Mouse (Mus musculus) embryonic facial prominence, embryonic 10.5 days (tissue): Measurements from ENCODE around the gene Ttc34. TPM values are rescaled to one million over a fixed set of nuclear protein-coding genes. Genes with fewer than 3 reads are reported as not detected.

Source experiments
- DNase-seq: peaks from one replicate; pipeline ENCODE4 v3.0.0-alpha.2; 2017; ENCODE audit warnings: low spot score
- H3K27ac ChIP-seq: fragments of 300-500 bp; sonication (generic); replicated peaks from 2 replicates; pipeline ENCODE4 v1.5.1; 2016; ENCODE audit warnings: mild to moderate bottlenecking
- H3K27me3 ChIP-seq: fragments of 300-500 bp; sonication (generic); replicated peaks from 2 replicates; pipeline ENCODE4 v1.6.1; 2016; ENCODE audit warnings: low read depth, mild to moderate bottlenecking; ENCODE audit not compliant: poor library complexity, severe bottlenecking
- H3K36me3 ChIP-seq: fragments of 300-500 bp; sonication (generic); replicated peaks from 2 replicates; pipeline ENCODE4 v1.6.1; 2016; ENCODE audit warnings: mild to moderate bottlenecking, moderate library complexity
- H3K4me1 ChIP-seq: fragments of 300-500 bp; sonication (generic); 2 replicates; pipeline ENCODE4 v1.6.1; 2016
- H3K4me3 ChIP-seq: fragments of 300-500 bp; sonication (generic); 2 replicates; pipeline ENCODE4 v1.5.1; 2016; ENCODE audit warnings: mild to moderate bottlenecking, moderate library complexity
- H3K9me3 ChIP-seq: fragments of 300-500 bp; sonication (generic); 2 replicates; pipeline ENCODE4 v1.6.1; 2016; ENCODE audit warnings: mild to moderate bottlenecking
- WGBS: fragments of 180-500 bp; shearing (Covaris S2); methylation state at CpG from one replicate; pipeline ENCODE4 v1.1.7; 2016; 5-methylcytosine and 5-hydroxymethylcytosine counted together
- polyA plus RNA-seq: library from polyadenylated mRNA; unstranded; fragments of >200 nt; fragmentation: Nextera tagmentation; extraction: Ambion mirVana; gene quantifications from 2 replicates; pipeline ENCODE4 v1.2.1, GENCODE M21; 2016

Ttc34 gene
- polyA plus RNA-seq, 1 experiment from 2014 or later, result 0.45 TPM

GRCm38 (mm10) chr4:154836183-154836915, 910 bp upstream of the Ttc34 start:
- Histone ChIP-seq H3K27me3 (peaks cover 37% of the 10 kb centered on the region), H3K27ac (peak overlapping the region; percentile 27; the same call in 1 of the 2 replicates), H3K9me3 (no peaks in the 10 kb centered on the region), H3K4me1 (peaks cover 36% of the 10 kb centered on the region), H3K36me3 (no peaks in the 10 kb centered on the region), H3K4me3 (no peak overlapping the region)
- DNase-seq, result no peak
- 76% methylated on average over 7 of the region's 7 CpGs for WGBS

- Histone ChIP-seq H3K9me3 (no peaks in the 10 kb centered on the region), H3K27me3 (peaks cover 27% of the 10 kb centered on the region), H3K4me1 (peaks cover 36% of the 10 kb centered on the region), H3K36me3 (no peaks in the 10 kb centered on the region), H3K4me3 (no peak overlapping the region), H3K27ac (no peak overlapping the region; the same call in 1 of the 2 replicates)
- WGBS, result 88% methylated on average over 13 of the region's 13 CpGs
- DNase-seq, result no peak
These were observed 1.5 kb downstream of the Ttc34 start for GRCm38 (mm10) chr4:154838741-154839140.

GRCm38 (mm10) chr4:154839406-154839805, 2.1 kb downstream of the Ttc34 start:
- Histone ChIP-seq H3K27me3 (peaks cover 21% of the 10 kb centered on the region), H3K4me3 (no peak overlapping the region)

GRCm38 (mm10) chr4:154852696-154853095, 15.4 kb downstream of the Ttc34 start:
- 93% methylated on average over 1 of the region's 1 CpGs for WGBS
- Histone ChIP-seq H3K36me3 (no peaks in the 10 kb centered on the region), H3K9me3 (no peaks in the 10 kb centered on the region), H3K4me1 (peaks cover 15% of the 10 kb centered on the region), H3K27me3 (peaks cover 47% of the 10 kb centered on the region), H3K4me3 (no peak overlapping the region), H3K27ac (no peak overlapping the region)
- no peak for DNase-seq

More at GRCm38 (mm10) chr4:154839406-154839805, 2.1 kb downstream of the Ttc34 start:
- no peak overlapping the region for H3K27ac ChIP-seq
- no peak for DNase-seq
- no peaks in the 10 kb centered on the region for H3K9me3 ChIP-seq
- peaks cover 36% of the 10 kb centered on the region for H3K4me1 ChIP-seq
- H3K36me3 ChIP-seq, result no peaks in the 10 kb centered on the region
- WGBS, result 51% methylated on average over 11 of the region's 11 CpGs

GRCm38 (mm10) chr4:154853881-154854280, 16.6 kb downstream of the Ttc34 start:
- peaks cover 15% of the 10 kb centered on the region for H3K4me1 ChIP-seq
- H3K9me3 ChIP-seq, result no peaks in the 10 kb centered on the region
- H3K4me3 ChIP-seq, result no peak overlapping the region
- H3K27me3 ChIP-seq, result peaks cover 59% of the 10 kb centered on the region
- DNase-seq, result no peak
- 84% methylated on average over 4 of the region's 4 CpGs for WGBS
- H3K27ac ChIP-seq, result no peak overlapping the region
- H3K36me3 ChIP-seq, result no peaks in the 10 kb centered on the region

GRCm38 (mm10) chr4:154854676-154855345, 17.6 kb downstream of the Ttc34 start:
- Histone ChIP-seq H3K9me3 (no peaks in the 10 kb centered on the region), H3K27me3 (peaks cover 68% of the 10 kb centered on the region), H3K4me1 (peaks cover 15% of the 10 kb centered on the region), H3K36me3 (no peaks in the 10 kb centered on the region), H3K27ac (no peak overlapping the region), H3K4me3 (peak overlapping the region; percentile 71; the same call in 1 of the 2 replicates)
- 60% methylated on average over 12 of the region's 12 CpGs for WGBS
- DNase-seq, result no peak

GRCm38 (mm10) chr4:154855721-154856479, 18.6 kb downstream of the Ttc34 start:
- Histone ChIP-seq H3K4me1 (peaks cover 15% of the 10 kb centered on the region), H3K27ac (peak overlapping the region; percentile 78), H3K27me3 (peaks cover 78% of the 10 kb centered on the region), H3K36me3 (no peaks in the 10 kb centered on the region), H3K9me3 (no peaks in the 10 kb centered on the region), H3K4me3 (peak overlapping the region; percentile 71)
- WGBS, result under 1% methylated on average over 110 of the region's 110 CpGs
- DNase-seq, result peak; percentile 92

- peak overlapping the region; percentile 71 for H3K4me3 ChIP-seq
- H3K36me3 ChIP-seq, result no peaks in the 10 kb centered on the region
- H3K4me1 ChIP-seq, result peaks cover 15% of the 10 kb centered on the region
- peak overlapping the region; percentile 78 for H3K27ac ChIP-seq
- peaks cover 78% of the 10 kb centered on the region for H3K27me3 ChIP-seq
- DNase-seq, result no peak
- WGBS, result 18% methylated on average over 9 of the region's 9 CpGs
- no peaks in the 10 kb centered on the region for H3K9me3 ChIP-seq
These were observed 19.2 kb downstream of the Ttc34 start for GRCm38 (mm10) chr4:154856480-154856837.

- Histone ChIP-seq H3K27me3 (peaks cover 78% of the 10 kb centered on the region), H3K4me1 (peaks cover 15% of the 10 kb centered on the region), H3K9me3 (no peaks in the 10 kb centered on the region), H3K36me3 (no peaks in the 10 kb centered on the region), H3K4me3 (peak overlapping the region; percentile 71), H3K27ac (no peak overlapping the region)
- 85% methylated on average over 7 of the region's 7 CpGs for WGBS
- no peak for DNase-seq
These were observed 19.6 kb downstream of the Ttc34 start for GRCm38 (mm10) chr4:154856882-154857281.

GRCm38 (mm10) chr4:154857366-154858240, 20.3 kb downstream of the Ttc34 start:
- Histone ChIP-seq H3K4me3 (no peak overlapping the region), H3K9me3 (no peaks in the 10 kb centered on the region), H3K27me3 (peaks cover 78% of the 10 kb centered on the region), H3K36me3 (no peaks in the 10 kb centered on the region), H3K4me1 (peaks cover 15% of the 10 kb centered on the region), H3K27ac (no peak overlapping the region)
- DNase-seq, result no peak
- WGBS, result 82% methylated on average over 10 of the region's 10 CpGs

- 83% methylated on average over 3 of the region's 3 CpGs for WGBS
These were observed 21.3 kb downstream of the Ttc34 start for GRCm38 (mm10) chr4:154858601-154859000.

GRCm38 (mm10) chr4:154861967-154862366, 24.7 kb downstream of the Ttc34 start:
- H3K4me1 ChIP-seq, result peaks cover 17% of the 10 kb centered on the region
- no peaks in the 10 kb centered on the region for H3K36me3 ChIP-seq
- peaks cover 46% of the 10 kb centered on the region for H3K27me3 ChIP-seq
- H3K4me3 ChIP-seq, result no peak overlapping the region
- 78% methylated on average over 5 of the region's 5 CpGs for WGBS
- no peak overlapping the region for H3K27ac ChIP-seq
- H3K9me3 ChIP-seq, result no peaks in the 10 kb centered on the region
- no peak for DNase-seq

More at GRCm38 (mm10) chr4:154858601-154859000, 21.3 kb downstream of the Ttc34 start:
- no peaks in the 10 kb centered on the region for H3K36me3 ChIP-seq
- no peaks in the 10 kb centered on the region for H3K9me3 ChIP-seq
- DNase-seq, result no peak
- no peak overlapping the region for H3K27ac ChIP-seq
- peaks cover 72% of the 10 kb centered on the region for H3K27me3 ChIP-seq
- peaks cover 16% of the 10 kb centered on the region for H3K4me1 ChIP-seq
- no peak overlapping the region for H3K4me3 ChIP-seq
